Mouse (Mus musculus) duodenum, adult 2 months (tissue): Measurements from ENCODE around the gene Ube2f. TPM values are rescaled to one million over a fixed set of nuclear protein-coding genes. Genes with fewer than 3 reads are reported as not detected.

Experiments
- polyA plus RNA-seq: library from polyadenylated mRNA; depleted of rRNA; stranded (reverse); fragments of >200 nt; gene quantifications from 2 replicates; pipeline ENCODE4 v1.2.3, GENCODE M21; 2012; ENCODE audit warnings: low replicate concordance; rRNA removed

Gene Ube2f
- polyA plus RNA-seq: 7.8 and 12.7 TPM in 2 replicates

GRCm38 (mm10) chr1:91249564-91250414 is at the start of gene Ube2f:
Gene Ube2f, plus strand, starts transcription at chr1:91250304.

GRCm38 (mm10) chr1:91297799-91298744 is 48.0 kb downstream of the Ube2f start, which contains the start of gene Scly:
Gene Scly, plus strand, starts transcription at chr1:91298338.

GRCm38 (mm10) chr1:91321760-91322438 is 71.8 kb downstream of the Ube2f start, which contains the start of gene Espnl:
Gene Espnl, plus strand, starts transcription at chr1:91322075.

Other genes starting within 250 kb of the Ube2f start
- gene Rbm44, start 105.2 kb upstream of the Ube2f start, polyA plus RNA-seq: not detected in 2 replicates
- 18.5 and 19.7 TPM in 2 replicates for gene Ramp1, start 70.5 kb upstream of the Ube2f start, polyA plus RNA-seq
- gene Scly, start 48.0 kb downstream of the Ube2f start, polyA plus RNA-seq: 29.1 and 30.8 TPM in 2 replicates
- 0.07 TPM in 1 of 2 replicates, not detected in the other for gene Espnl, start 71.8 kb downstream of the Ube2f start, polyA plus RNA-seq
- gene Klhl30, start 100.7 kb downstream of the Ube2f start, polyA plus RNA-seq: 1.2 and 2.5 TPM in 2 replicates
- gene Erfe, start 116.1 kb downstream of the Ube2f start, polyA plus RNA-seq: 6.0 and 10.1 TPM in 2 replicates
- 36.7 and 44.9 TPM in 2 replicates for gene Ilkap, start 148.5 kb downstream of the Ube2f start, polyA plus RNA-seq
- 89.8 and 91.8 TPM in 2 replicates for gene Hes6, start 163.7 kb downstream of the Ube2f start, polyA plus RNA-seq
- gene Per2, start 209.0 kb downstream of the Ube2f start, polyA plus RNA-seq: 3.8 and 5.5 TPM in 2 replicates
- 1.8 and 2.9 TPM in 2 replicates for gene Traf3ip1, start 244.3 kb downstream of the Ube2f start, polyA plus RNA-seq